Mouse (Mus musculus) limb, embryonic 10.5 days (tissue): Measurements from ENCODE around the gene Katnal1. TPM values are rescaled to one million over a fixed set of nuclear protein-coding genes. Genes with fewer than 3 reads are reported as not detected.

ENCODE experiments used
- DNase-seq: peaks from one replicate; pipeline ENCODE4 v3.0.0-alpha.2; 2017; ENCODE audit warnings: low spot score
- H3K27ac ChIP-seq: fragments of 300-500 bp; sonication (generic); 2 replicates; pipeline ENCODE4 v1.5.1; 2016; ENCODE audit warnings: mild to moderate bottlenecking
- H3K27me3 ChIP-seq: fragments of 300-500 bp; sonication (generic); 2 replicates; pipeline ENCODE4 v1.6.1; 2016; ENCODE audit warnings: low read depth, mild to moderate bottlenecking; ENCODE audit not compliant: poor library complexity, severe bottlenecking
- H3K36me3 ChIP-seq: fragments of 300-500 bp; sonication (generic); 2 replicates; pipeline ENCODE4 v1.6.1; 2016; ENCODE audit warnings: mild to moderate bottlenecking, moderate library complexity
- H3K4me1 ChIP-seq: fragments of 300-500 bp; sonication (generic); 2 replicates; pipeline ENCODE4 v1.6.1; 2016
- H3K4me3 ChIP-seq: fragments of 300-500 bp; sonication (generic); 2 replicates; pipeline ENCODE4 v1.5.1; 2016; ENCODE audit warnings: mild to moderate bottlenecking, moderate library complexity
- H3K9me3 ChIP-seq: fragments of 300-500 bp; sonication (generic); replicated peaks from 2 replicates; pipeline ENCODE4 v1.6.1; 2016; ENCODE audit warnings: mild to moderate bottlenecking
- WGBS: fragments of 180-500 bp; shearing (Covaris S2); methylation state at CpG from one replicate; pipeline ENCODE4 v1.1.7; 2016; 5-methylcytosine and 5-hydroxymethylcytosine counted together
- polyA plus RNA-seq: library from polyadenylated mRNA; unstranded; fragments of >200 nt; fragmentation: Nextera tagmentation; extraction: Ambion mirVana; gene quantifications from 2 replicates; pipeline ENCODE4 v1.2.1, GENCODE M21; 2016

The Katnal1 gene
- polyA plus RNA-seq, 1 experiment from 2014 or later: 19.3 TPM

- Histone ChIP-seq H3K9me3 (no peaks in the 10 kb centered on the region), H3K27me3 (no peaks in the 10 kb centered on the region), H3K27ac (peak overlapping the region; percentile 37; the same call in 1 of the 2 replicates), H3K36me3 (no peaks in the 10 kb centered on the region), H3K4me3 (no peak overlapping the region), H3K4me1 (peaks cover 16% of the 10 kb centered on the region)
- no peak for DNase-seq
- 28% methylated on average over 5 of the region's 5 CpGs for WGBS
Observed at GRCm38 (mm10) chr5:148854166-148854565, 75.0 kb downstream of the Katnal1 start.

- Histone ChIP-seq H3K27ac (no peak overlapping the region; the same call in 1 of the 2 replicates), H3K9me3 (no peaks in the 10 kb centered on the region), H3K36me3 (no peaks in the 10 kb centered on the region), H3K27me3 (no peaks in the 10 kb centered on the region), H3K4me3 (no peak overlapping the region), H3K4me1 (peaks cover 9% of the 10 kb centered on the region)
- DNase-seq: no peak
- WGBS: 94% methylated on average over 6 of the region's 6 CpGs
Observed at GRCm38 (mm10) chr5:148849516-148849915, 79.6 kb downstream of the Katnal1 start.

- Histone ChIP-seq H3K27me3 (no peaks in the 10 kb centered on the region), H3K9me3 (no peaks in the 10 kb centered on the region), H3K36me3 (no peaks in the 10 kb centered on the region), H3K4me1 (no peaks in the 10 kb centered on the region), H3K27ac (no peak overlapping the region), H3K4me3 (no peak overlapping the region)
- WGBS: 96% methylated on average over 5 of the region's 5 CpGs
- DNase-seq: no peak
Observed at GRCm38 (mm10) chr5:148847032-148847431, 82.1 kb downstream of the Katnal1 start.

- H3K4me1 ChIP-seq: peaks cover under 1% of the 10 kb centered on the region; the same call in 1 of the 2 replicates
- DNase-seq: no peak
Observed at GRCm38 (mm10) chr5:148837069-148837468, 92.1 kb downstream of the Katnal1 start.

GRCm38 (mm10) chr5:148831596-148832257 lies 97.4 kb downstream of the Katnal1 start:
- Histone ChIP-seq H3K9me3 (no peaks in the 10 kb centered on the region), H3K27me3 (peaks cover 50% of the 10 kb centered on the region), H3K36me3 (no peaks in the 10 kb centered on the region), H3K27ac (no peak overlapping the region), H3K4me3 (peak overlapping the region; percentile 32), H3K4me1 (peaks cover 11% of the 10 kb centered on the region; the same call in 1 of the 2 replicates)
- 7% methylated on average over 23 of the region's 23 CpGs for WGBS
- DNase-seq: peak; percentile 85

More at GRCm38 (mm10) chr5:148837069-148837468, 92.1 kb downstream of the Katnal1 start:
- Histone ChIP-seq H3K9me3 (no peaks in the 10 kb centered on the region), H3K27me3 (peaks cover 25% of the 10 kb centered on the region), H3K4me3 (no peak overlapping the region), H3K36me3 (no peaks in the 10 kb centered on the region), H3K27ac (no peak overlapping the region)
- WGBS: 32% methylated on average over 8 of the region's 8 CpGs

GRCm38 (mm10) chr5:148831141-148831547 lies 98.0 kb downstream of the Katnal1 start:
- Histone ChIP-seq H3K4me1 (peaks cover 11% of the 10 kb centered on the region; the same call in 1 of the 2 replicates), H3K36me3 (no peaks in the 10 kb centered on the region), H3K4me3 (peak overlapping the region; percentile 32), H3K27me3 (peaks cover 50% of the 10 kb centered on the region), H3K9me3 (no peaks in the 10 kb centered on the region), H3K27ac (no peak overlapping the region)
- 17% methylated on average over 9 of the region's 9 CpGs for WGBS
- no peak for DNase-seq

- no peak for DNase-seq
- peaks cover 11% of the 10 kb centered on the region for H3K4me1 ChIP-seq
- H3K27ac ChIP-seq: no peak overlapping the region
- no peak overlapping the region for H3K4me3 ChIP-seq
- H3K9me3 ChIP-seq: no peaks in the 10 kb centered on the region
- H3K36me3 ChIP-seq: no peaks in the 10 kb centered on the region
- H3K27me3 ChIP-seq: peaks cover 38% of the 10 kb centered on the region
- WGBS: 86% methylated on average over 7 of the region's 7 CpGs
Observed at GRCm38 (mm10) chr5:148825732-148826131, 103.4 kb downstream of the Katnal1 start.

GRCm38 (mm10) chr5:148822772-148823171 lies 106.3 kb downstream of the Katnal1 start:
- Histone ChIP-seq H3K27ac (no peak overlapping the region), H3K4me1 (peaks cover 24% of the 10 kb centered on the region), H3K9me3 (no peaks in the 10 kb centered on the region), H3K4me3 (no peak overlapping the region), H3K36me3 (no peaks in the 10 kb centered on the region), H3K27me3 (peaks cover 34% of the 10 kb centered on the region)
- DNase-seq: no peak
- 84% methylated on average over 13 of the region's 13 CpGs for WGBS

Other genes starting within 250 kb of the Katnal1 start
- 0.85 TPM in 1 of 2 replicates, not detected in the other for gene Gm42791, start 65.8 kb upstream of the Katnal1 start, polyA plus RNA-seq